Mouse (Mus musculus): Measurements from ENCODE around the gene S1pr3. TPM values are rescaled to one million over a fixed set of nuclear protein-coding genes. Genes with fewer than 3 reads are reported as not detected.

The S1pr3 gene
- polyA plus RNA-seq, 1 experiment: 6.2 TPM

GRCm38 (mm10) chr13:51435146-51435545, 26.7 kb downstream of the S1pr3 start:
- DNase-seq (ENCODE audit: low read depth, low spot score): no peak
- 62% methylated on average over 2 of the region's 2 CpGs for WGBS

- 77% methylated on average over 14 of the region's 14 CpGs for WGBS
- no peak for DNase-seq (ENCODE audit: low read depth, low spot score)
Observed at GRCm38 (mm10) chr13:51437105-51438085, 29.0 kb downstream of the S1pr3 start.

- WGBS: 84% methylated on average over 8 of the region's 8 CpGs
- no peak for DNase-seq (ENCODE audit: low read depth, low spot score)
Observed at GRCm38 (mm10) chr13:51442922-51443321, 34.5 kb downstream of the S1pr3 start.

GRCm38 (mm10) chr13:51446550-51446949, 38.1 kb downstream of the S1pr3 start:
- DNase-seq (ENCODE audit: low read depth, low spot score): no peak
- WGBS: 70% methylated on average over 4 of the region's 4 CpGs

- WGBS: 30% methylated on average over 4 of the region's 4 CpGs
Observed at GRCm38 (mm10) chr13:51456190-51456878, 47.9 kb downstream of the S1pr3 start.

GRCm38 (mm10) chr13:51464294-51464693, 55.9 kb downstream of the S1pr3 start:
- WGBS: 64% methylated on average over 4 of the region's 4 CpGs
- no peak for DNase-seq (ENCODE audit: low read depth, low spot score)

More at GRCm38 (mm10) chr13:51456190-51456878, 47.9 kb downstream of the S1pr3 start:
- DNase-seq (ENCODE audit: low read depth, low spot score): no peak

GRCm38 (mm10) chr13:51466117-51466841, 57.8 kb downstream of the S1pr3 start:
- 84% methylated on average over 14 of the region's 14 CpGs for WGBS
- no peak for DNase-seq (ENCODE audit: low read depth, low spot score)

- 67% methylated on average over 17 of the region's 17 CpGs for WGBS
- DNase-seq (ENCODE audit: low read depth, low spot score): no peak
Observed at GRCm38 (mm10) chr13:51468697-51469250, 60.3 kb downstream of the S1pr3 start.

Other genes starting within 250 kb of the S1pr3 start
- gene Nxnl2, start 237.6 kb upstream of the S1pr3 start, polyA plus RNA-seq (2012; rRNA removed): 1.3 and 1.7 TPM in 2 replicates
- 0.21 and 0.23 TPM in 2 replicates for gene Shc3, start 160.8 kb downstream of the S1pr3 start, polyA plus RNA-seq (2012; rRNA removed)
- gene Cks2, start 236.6 kb downstream of the S1pr3 start, polyA plus RNA-seq (2012; rRNA removed): 45.1 and 50.0 TPM in 2 replicates
- 14.6 and 21.3 TPM in 2 replicates for gene Secisbp2, start 243.1 kb downstream of the S1pr3 start, polyA plus RNA-seq (2012; rRNA removed)